In genomic region chr10:94115893-94116599, GRCm38 (mm10) we compare ENCODE assay signal across 8 mouse cellular contexts. TPM values are rescaled to one million over a fixed set of nuclear protein-coding genes. Genes with fewer than 3 reads are reported as not detected.
DNase-seq lines count a peak whose midpoint lies in the region; ATAC-seq and TF ChIP-seq lines count a peak whose summit lies in the region.

No protein-coding gene starts in this region.

- ATAC-seq in megakaryocyte, adult 5-6 weeks (ENCODE audit: poor library complexity, severe bottlenecking): peak; percentile 96

- DNase-seq in adipocyte (ENCODE audit: low spot score): peak; percentile 83
- peak; percentile 81 for DNase-seq in gastrocnemius, postnatal 10 days
- DNase-seq in hindlimb bud, embryonic 11.5 days (ENCODE audit: extremely low spot score, low read depth, low spot score): peak; percentile 62
- DNase-seq in left cerebral cortex, adult 18-20 months (ENCODE audit: low spot score in 2 of 2): peak; percentile 80 to 84
- DNase-seq in right cerebral cortex, adult 18-20 months: peak; percentile 82
- peak; percentile 43 for DNase-seq in urinary bladder, postnatal 10 days (ENCODE audit: low spot score)

- no peak for TF ChIP-seq POLR2A in cortical plate, adult 2 months (IDR thresholded peaks at IDR 0.05; ENCODE audit: extremely low read depth, insufficient read depth, low read length)

- peak; percentile 65 for TF ChIP-seq CTCF in cortical plate, adult 2 months (IDR thresholded peaks at IDR 0.05; ENCODE audit: extremely low read depth, insufficient read depth, low read length)

- no peak overlapping the region for H3K4me3 ChIP-seq in cortical plate, adult 2 months (ENCODE audit: insufficient read depth, low read length)

- no peak overlapping the region for H3K27ac ChIP-seq in cortical plate, adult 2 months (ENCODE audit: insufficient read depth, low read length)

- peaks cover 1% of the 10 kb centered on the region; the same call in 1 of the 2 replicates for H3K4me1 ChIP-seq in cortical plate, adult 2 months (ENCODE audit: control insufficient read depth, insufficient read depth, low read length)

RNA-seq across cellular contexts. Expression of gene Nr2c1, which starts 31.8 kb away (rescaled TPM):
- polyA plus RNA-seq in cortical plate, adult 2 months (2012; rRNA removed): 7.1 and 7.5 TPM in 2 replicates
- 1 to 10 TPM; 6.9 to 8.4 TPM for total RNA-seq in gastrocnemius, postnatal 10 days (2021)
- total RNA-seq in left cerebral cortex, adult 18-20 months (2021): 1 to 10 TPM; 9.3 to 9.5 TPM
- 9.8 and 10.6 TPM in 2 replicates for total RNA-seq in megakaryocyte, adult 5-6 weeks (2015)
- total RNA-seq in megakaryocyte, adult 5-6 weeks (2017): 3.5 and 3.9 TPM in 2 replicates
